Mouse (Mus musculus) stomach, embryonic 15.5 days (tissue): ENCODE measurements at regions not wholly inside any gene's neighbourhood (a gene's known extent, or its start where the extent isn't known, plus 50 kb on each side); places are given as distances from the start of the nearest gene placed in this dataset.

Source experiments
- ATAC-seq: fragments of 200-750 bp; cut with Nextera tagmentation; 2 replicates; pipeline ENCODE4 v1.8.0; 2017; ENCODE audit warnings: low read depth, moderate number of reproducible peaks, moderate TSS enrichment; ENCODE audit not compliant: insufficient read depth, low FRiP score
- H3K27ac ChIP-seq: fragments of 300-500 bp; sonication (generic); 2 replicates; pipeline ENCODE4 v1.5.1; 2015; ENCODE audit warnings: mild to moderate bottlenecking, inconsistent platforms
- H3K27me3 ChIP-seq: fragments of 300-500 bp; sonication (generic); replicated peaks from 2 replicates; pipeline ENCODE4 v1.6.1; 2015; ENCODE audit warnings: inconsistent platforms
- H3K36me3 ChIP-seq: fragments of 300-500 bp; sonication (generic); 2 replicates; pipeline ENCODE4 v1.6.1; 2015; ENCODE audit warnings: inconsistent platforms
- H3K4me1 ChIP-seq: fragments of 300-500 bp; sonication (generic); 2 replicates; pipeline ENCODE4 v1.6.1; 2015; ENCODE audit warnings: inconsistent platforms
- H3K4me2 ChIP-seq: fragments of 300-500 bp; sonication (generic); 2 replicates; pipeline ENCODE4 v1.6.1; 2015; ENCODE audit warnings: mild to moderate bottlenecking, inconsistent platforms
- H3K4me3 ChIP-seq: fragments of 300-500 bp; sonication (generic); replicated peaks from 2 replicates; pipeline ENCODE4 v1.5.1; 2015; ENCODE audit warnings: inconsistent platforms
- H3K9ac ChIP-seq: fragments of 300-500 bp; sonication (generic); 2 replicates; pipeline ENCODE4 v1.6.1; 2015; ENCODE audit warnings: inconsistent platforms
- H3K9me3 ChIP-seq: fragments of 300-500 bp; sonication (generic); 2 replicates; pipeline ENCODE4 v1.6.1; 2016; ENCODE audit warnings: inconsistent platforms
- WGBS: fragments of 180-500 bp; shearing (Covaris S2); methylation state at CpG from one replicate; pipeline ENCODE4 v1.1.7; 2015; 5-methylcytosine and 5-hydroxymethylcytosine counted together

DNA sequence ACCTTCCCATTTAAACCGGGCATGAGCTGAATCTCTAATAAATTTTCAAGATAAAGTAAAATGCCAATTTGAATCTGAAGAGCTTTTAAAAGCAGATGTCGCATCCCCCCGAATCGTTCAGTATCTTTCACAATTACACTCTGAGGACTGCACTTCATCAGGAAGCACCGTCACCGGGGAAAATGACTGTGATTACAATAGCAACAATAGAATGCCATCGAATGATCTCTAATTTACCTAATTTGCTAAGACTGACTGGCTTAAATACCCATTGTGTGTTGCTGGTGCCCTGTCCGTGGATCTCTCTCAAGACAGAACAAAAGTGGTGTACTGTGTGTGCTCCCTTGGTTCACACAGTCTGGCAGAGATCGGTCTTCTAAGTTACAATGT lies 62.1 kb upstream of the Sox4 start:
- Histone ChIP-seq H3K27me3 (no peaks in the 10 kb centered on the region), H3K4me2 (no peak overlapping the region), H3K9ac (no peak overlapping the region), H3K4me1 (no peaks in the 10 kb centered on the region), H3K4me3 (no peak overlapping the region), H3K27ac (no peak overlapping the region), H3K9me3 (no peaks in the 10 kb centered on the region), H3K36me3 (no peaks in the 10 kb centered on the region)
- 75% methylated on average over 9 of the region's 9 CpGs for WGBS
- ATAC-seq, result no peak

GRCm38 (mm10) chr13:29014827-29015604 lies 61.5 kb upstream of the Sox4 start:
- Histone ChIP-seq H3K9me3 (no peaks in the 10 kb centered on the region), H3K4me3 (no peak overlapping the region), H3K27me3 (no peaks in the 10 kb centered on the region), H3K36me3 (no peaks in the 10 kb centered on the region), H3K4me1 (no peaks in the 10 kb centered on the region), H3K4me2 (no peak overlapping the region), H3K27ac (no peak overlapping the region), H3K9ac (no peak overlapping the region)
- WGBS, result 70% methylated on average over 13 of the region's 13 CpGs
- ATAC-seq, result no peak

DNA sequence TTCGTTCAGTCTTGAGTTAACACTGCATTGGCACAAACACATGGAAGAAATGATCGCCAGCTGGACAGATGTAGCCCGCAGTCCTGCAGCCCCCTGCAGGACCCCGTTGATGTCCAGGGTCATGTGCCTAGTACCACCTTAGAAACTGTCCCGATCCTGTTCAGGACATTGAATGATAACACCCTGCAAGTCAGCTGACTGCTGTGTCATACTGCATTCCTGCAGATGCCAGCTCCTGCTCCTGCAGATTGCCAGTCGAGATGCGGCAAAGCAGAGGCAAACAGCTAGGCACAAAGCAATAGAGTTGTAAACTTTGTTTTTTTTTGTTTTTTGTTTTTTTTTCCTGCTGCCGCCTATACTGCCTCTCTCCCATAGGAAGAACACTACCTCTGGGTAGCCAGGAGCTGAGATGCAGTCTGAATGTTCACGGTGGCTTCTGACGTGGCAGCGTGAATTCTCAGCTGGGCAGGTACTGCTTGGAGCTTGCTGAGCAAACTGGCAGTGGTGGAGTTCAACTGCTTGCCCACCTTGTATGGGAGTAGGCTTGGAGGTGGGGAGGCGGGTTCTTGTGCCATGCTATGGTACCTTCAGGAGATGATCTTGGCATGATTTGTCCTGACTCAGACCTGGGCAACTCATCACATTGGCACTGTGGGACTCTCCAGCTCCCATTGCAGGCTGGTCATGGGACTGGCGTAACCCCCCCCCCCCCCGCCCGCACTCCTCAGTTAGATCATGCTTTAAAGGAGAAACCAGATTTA lies 60.7 kb upstream of the Sox4 start:
- no peak for ATAC-seq

GRCm38 (mm10) chr13:29006467-29006866 lies 53.0 kb upstream of the Sox4 start:
- Histone ChIP-seq H3K4me3 (no peak overlapping the region), H3K27me3 (no peaks in the 10 kb centered on the region), H3K4me2 (no peak overlapping the region), H3K9me3 (no peaks in the 10 kb centered on the region), H3K9ac (no peak overlapping the region), H3K27ac (peak overlapping the region; percentile 26; the same call in 1 of the 2 replicates), H3K4me1 (no peaks in the 10 kb centered on the region), H3K36me3 (no peaks in the 10 kb centered on the region)
- ATAC-seq, result no peak

More for the DNA sequence above, 60.7 kb upstream of the Sox4 start:
- Histone ChIP-seq H3K4me2 (no peak overlapping the region), H3K27ac (no peak overlapping the region), H3K4me1 (no peaks in the 10 kb centered on the region), H3K27me3 (no peaks in the 10 kb centered on the region), H3K4me3 (no peak overlapping the region), H3K9me3 (no peaks in the 10 kb centered on the region), H3K36me3 (no peaks in the 10 kb centered on the region), H3K9ac (no peak overlapping the region)
- WGBS, result 84% methylated on average over 15 of the region's 15 CpGs
